9 mouse cellular contexts compared by ENCODE assay signal in genomic region chr1:61376417-61376816, GRCm38 (mm10).
DNase-seq lines count a peak whose midpoint lies in the region; ATAC-seq and TF ChIP-seq lines count a peak whose summit lies in the region.
"Had no signal": no experiment of that assay in that cellular context is flagged by ENCODE, and none has a peak within 500 bp of the region (broad histone marks: within the 10 kb centered on the region; RNA-seq: fewer than 3 reads in every experiment).

No protein-coding gene starts in this region.

- no peak overlapping the region for H3K27ac ChIP-seq in heart, embryonic 11.5 days (ENCODE audit: low read depth, low read length)
- no peak overlapping the region for H3K27ac ChIP-seq in lung, postnatal 0 days (ENCODE audit: low read length)

- H3K36me3 ChIP-seq in heart, embryonic 11.5 days (ENCODE audit: control insufficient read depth, insufficient read depth, low read length): no peaks in the 10 kb centered on the region
- no peaks in the 10 kb centered on the region for H3K36me3 ChIP-seq in lung, postnatal 0 days (ENCODE audit: insufficient read depth, low read length)

- no peaks in the 10 kb centered on the region; the same call in 1 of the 2 replicates for H3K4me1 ChIP-seq in heart, embryonic 11.5 days (ENCODE audit: control insufficient read depth, insufficient read depth, low read length)
- no peaks in the 10 kb centered on the region; the same call in 1 of the 2 replicates for H3K4me1 ChIP-seq in lung, postnatal 0 days (ENCODE audit: insufficient read depth, low read depth, low read length)

- no peak overlapping the region for H3K4me3 ChIP-seq in heart, embryonic 11.5 days (ENCODE audit: low read depth, low read length)
- H3K4me3 ChIP-seq in lung, postnatal 0 days (ENCODE audit: low read depth, low read length): no peak overlapping the region

- no peak overlapping the region for H3K4me2 ChIP-seq in heart, embryonic 11.5 days
- no peak overlapping the region for H3K4me2 ChIP-seq in lung, postnatal 0 days (replicated peaks; ENCODE audit: low read depth, low read length)

- DNase-seq in heart, adult 18-20 months: peak; percentile 28 to 35
- peak; percentile 14 for DNase-seq in lung, postnatal 0 days (ENCODE audit: low spot score)
- no peak for DNase-seq in lung, postnatal 4 days
- DNase-seq in induced T-regulatory cell, adult 2 months (ENCODE audit: low read depth): peak; percentile 48
- DNase-seq in naive thymus-derived CD4-positive, alpha-beta T cell, adult 2 months (ENCODE audit: low read depth): peak; percentile 3
- DNase-seq in cerebellum, adult 8-10 months: no peak
- DNase-seq in urinary bladder, postnatal 4 days (ENCODE audit: low spot score in 2 of 2): no peak

- no peak overlapping the region for H3K9ac ChIP-seq in heart, embryonic 11.5 days (ENCODE audit: low read depth, low read length)
- H3K9ac ChIP-seq in lung, postnatal 0 days (replicated peaks; ENCODE audit: low read depth): no peak overlapping the region

- ATAC-seq in heart, embryonic 11.5 days (replicated peaks; ENCODE audit: insufficient number of reproducible peaks, low FRiP score, low TSS enrichment): no peak
- no peak for ATAC-seq in lung, postnatal 0 days
- ATAC-seq: activated CD4-positive, CD25-positive, alpha-beta regulatory T cell, adult 4 months had no signal

- TF ChIP-seq CTCF in lung, postnatal 0 days (IDR thresholded peaks at IDR 0.05): no peak

- WGBS in heart, embryonic 11.5 days (ENCODE audit: insufficient replicate concordance): 43% methylated on average over 4 of the region's 4 CpGs
- 35% methylated on average over 4 of the region's 4 CpGs for WGBS in lung, postnatal 0 days

- no peaks in the 10 kb centered on the region for H3K27me3 ChIP-seq in heart, embryonic 11.5 days (ENCODE audit: control insufficient read depth, insufficient read depth, low read length)
- H3K27me3 ChIP-seq in lung, postnatal 0 days (replicated peaks; ENCODE audit: insufficient read depth, low read length): no peaks in the 10 kb centered on the region

- H3K9me3 ChIP-seq in heart, embryonic 11.5 days (replicated peaks; ENCODE audit: control insufficient read depth, low read length): no peaks in the 10 kb centered on the region
- H3K9me3 ChIP-seq in lung, postnatal 0 days (ENCODE audit: low read length): no peaks in the 10 kb centered on the region

- TF ChIP-seq EP300 in lung, postnatal 0 days (IDR thresholded peaks at IDR 0.05): no peak

Comparison
In these comparisons a context has a peak if more than half of its experiments do, and no peak if none do; other contexts are left out.
1. DNase-seq: peak in heart, adult 18-20 months (2 of 2), lung, postnatal 0 days (single experiment), induced T-regulatory cell, adult 2 months (single experiment) and naive thymus-derived CD4-positive, alpha-beta T cell, adult 2 months (single experiment); none in lung, postnatal 4 days (0 of 2), cerebellum, adult 8-10 months (single experiment) and urinary bladder, postnatal 4 days (0 of 2).